Mouse (Mus musculus) embryonic fibroblast, embryonic 13.5 days (primary cell): ENCODE results near the gene Fam222a. TPM values are rescaled to one million over a fixed set of nuclear protein-coding genes. Genes with fewer than 3 reads are reported as not detected.
A peak's percentile ranks its signal among the peaks of the same experiment; 100 is the strongest.

Experiments used
- H3K27ac ChIP-seq: 2 replicates; pipeline ENCODE4 v1.5.1; 2012; ENCODE audit warnings: low read length, control low read depth, inconsistent platforms; ENCODE audit not compliant: insufficient read depth
- H3K4me1 ChIP-seq: 2 replicates; pipeline ENCODE4 v1.6.1; 2011; ENCODE audit warnings: low read length; ENCODE audit not compliant: control insufficient read depth, insufficient read depth
- H3K4me3 ChIP-seq: 2 replicates; pipeline ENCODE4 v1.5.1; 2011; ENCODE audit warnings: mild to moderate bottlenecking, control low read depth, low read length; ENCODE audit not compliant: insufficient read depth
- CTCF ChIP-seq: IDR thresholded peaks from 2 replicates; pipeline ENCODE4 v1.5.1; 2011; ENCODE audit warnings: mild to moderate bottlenecking, control low read depth, low read length, moderate library complexity, borderline replicate concordance; ENCODE audit not compliant: insufficient read depth
- POLR2A ChIP-seq: IDR thresholded peaks from 2 replicates; pipeline ENCODE4 v1.6.1; 2011; ENCODE audit warnings: low read depth, mild to moderate bottlenecking, control low read depth, low read length, moderate library complexity
- polyA plus RNA-seq: library from polyadenylated mRNA; stranded (reverse); fragments of >200 nt; gene quantifications from 2 replicates; pipeline ENCODE4 v1.2.4, GENCODE M21; 2011; ENCODE audit warnings: low read depth; ENCODE audit not compliant: missing spikeins, insufficient read length

Gene Fam222a
- polyA plus RNA-seq, 1 experiment: 0.18 TPM

- no peaks in the 10 kb centered on the region for H3K4me1 ChIP-seq
- TF ChIP-seq POLR2A: no peak
- TF ChIP-seq CTCF: no peak
- H3K27ac ChIP-seq: no peak overlapping the region
- no peak overlapping the region for H3K4me3 ChIP-seq
Measured at GRCm38 (mm10) chr5:114557765-114558731, 9.8 kb upstream of the Fam222a start.

GRCm38 (mm10) chr5:114560533-114560936 lies 7.3 kb upstream of the Fam222a start:
- Histone ChIP-seq H3K4me3 (no peak overlapping the region), H3K27ac (no peak overlapping the region), H3K4me1 (no peaks in the 10 kb centered on the region)
- TF ChIP-seq CTCF: no peak
- no peak for TF ChIP-seq POLR2A

- no peak for TF ChIP-seq POLR2A
- TF ChIP-seq CTCF: no peak
- Histone ChIP-seq H3K4me1 (no peaks in the 10 kb centered on the region), H3K4me3 (no peak overlapping the region), H3K27ac (no peak overlapping the region)
Measured at GRCm38 (mm10) chr5:114560965-114561364, 6.9 kb upstream of the Fam222a start.

- TF ChIP-seq CTCF (no peak), POLR2A (no peak)
- H3K27ac ChIP-seq: no peak overlapping the region
Measured at GRCm38 (mm10) chr5:114563994-114564393, 3.8 kb upstream of the Fam222a start.

GRCm38 (mm10) chr5:114565305-114565704 lies 2.5 kb upstream of the Fam222a start:
- no peak overlapping the region for H3K4me3 ChIP-seq
- H3K4me1 ChIP-seq: no peaks in the 10 kb centered on the region
- TF ChIP-seq POLR2A (no peak), CTCF (no peak)
- H3K27ac ChIP-seq: no peak overlapping the region

More at GRCm38 (mm10) chr5:114563994-114564393, 3.8 kb upstream of the Fam222a start:
- Histone ChIP-seq H3K4me3 (no peak overlapping the region), H3K4me1 (no peaks in the 10 kb centered on the region)

- TF ChIP-seq CTCF (no peak), POLR2A (no peak)
- H3K4me1 ChIP-seq: no peaks in the 10 kb centered on the region
- H3K4me3 ChIP-seq: no peak overlapping the region
- no peak overlapping the region for H3K27ac ChIP-seq
Measured at GRCm38 (mm10) chr5:114565751-114566150, 2.1 kb upstream of the Fam222a start.

DNA sequence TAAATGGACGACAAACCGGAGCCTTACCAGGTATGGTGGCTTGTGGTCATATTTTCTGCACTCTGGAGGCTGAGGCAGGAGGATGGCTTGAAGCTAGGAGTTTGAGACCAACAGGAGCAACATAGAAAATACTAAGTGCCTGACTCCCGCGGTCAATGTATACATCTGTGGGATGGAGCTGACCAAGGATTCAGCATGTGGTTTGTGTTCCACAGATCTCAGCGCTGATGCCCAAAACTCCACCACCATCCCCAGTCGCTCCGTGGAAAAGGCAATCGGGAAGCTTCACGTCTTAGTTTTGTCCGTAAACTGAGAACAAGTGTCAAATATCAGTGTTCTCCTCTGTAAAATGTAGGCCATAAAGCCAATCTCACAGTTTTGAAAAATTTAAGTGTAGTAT lies 1.4 kb upstream of the Fam222a start:
- no peak for TF ChIP-seq CTCF
- no peak for TF ChIP-seq POLR2A
- Histone ChIP-seq H3K4me1 (peaks cover 2% of the 10 kb centered on the region; the same call in 1 of the 2 replicates), H3K4me3 (no peak overlapping the region), H3K27ac (no peak overlapping the region)

GRCm38 (mm10) chr5:114567075-114567517 lies 720 bp upstream of the Fam222a start:
- Histone ChIP-seq H3K27ac (no peak overlapping the region), H3K4me1 (peaks cover 2% of the 10 kb centered on the region; the same call in 1 of the 2 replicates), H3K4me3 (peak overlapping the region; percentile 51)
- TF ChIP-seq CTCF (no peak), POLR2A (peak; percentile 80)

GRCm38 (mm10) chr5:114568818-114569217 lies 1.0 kb downstream of the Fam222a start:
- Histone ChIP-seq H3K4me3 (no peak overlapping the region), H3K4me1 (peaks cover 2% of the 10 kb centered on the region; the same call in 1 of the 2 replicates), H3K27ac (no peak overlapping the region)
- TF ChIP-seq CTCF (no peak), POLR2A (no peak)
